Mouse (Mus musculus) brain, embryonic 14.5 days (tissue): Measurements from ENCODE around the gene Tmem135. TPM values are rescaled to one million over a fixed set of nuclear protein-coding genes. Genes with fewer than 3 reads are reported as not detected.
"Not testable (repeated sequence)": the region's sequence is repeated elsewhere in the genome, so short reads cannot be mapped to it uniquely, and the experiment has no call there.

ENCODE experiments used
- DNase-seq: peaks from one replicate; pipeline ENCODE4 v3.0.0-alpha.2; 2011; ENCODE audit warnings: low read depth
- CTCF ChIP-seq: fragments of 200-500 bp; IDR thresholded peaks from 2 replicates; pipeline ENCODE4 v1.5.1; 2012; ENCODE audit warnings: inconsistent platforms, mild to moderate bottlenecking, moderate library complexity, borderline replicate concordance; ENCODE audit not compliant: insufficient read depth, insufficient read length; ENCODE audit errors: extremely low read depth
- POLR2A ChIP-seq: fragments of 200-500 bp; IDR thresholded peaks from 2 replicates; pipeline ENCODE4 v1.6.1; 2012; ENCODE audit warnings: mild to moderate bottlenecking, inconsistent platforms, borderline replicate concordance; ENCODE audit not compliant: poor library complexity, insufficient read depth, insufficient read length, severe bottlenecking; ENCODE audit errors: extremely low read depth
- polyA plus RNA-seq: library from polyadenylated mRNA; depleted of rRNA; stranded (reverse); fragments of >200 nt; gene quantifications from 2 replicates; pipeline ENCODE4 v1.2.3, GENCODE M21; 2012

The Tmem135 gene
- polyA plus RNA-seq, 1 experiment, result 17.4 TPM

GRCm38 (mm10) chr7:89308238-89308637, 95.8 kb downstream of the Tmem135 start:
- TF ChIP-seq CTCF (no peak), POLR2A (no peak)
- DNase-seq, result no peak

- TF ChIP-seq CTCF, result no peak
- no peak for TF ChIP-seq POLR2A
- DNase-seq, result no peak
Observed at GRCm38 (mm10) chr7:89306831-89307230, 97.2 kb downstream of the Tmem135 start.

DNA sequence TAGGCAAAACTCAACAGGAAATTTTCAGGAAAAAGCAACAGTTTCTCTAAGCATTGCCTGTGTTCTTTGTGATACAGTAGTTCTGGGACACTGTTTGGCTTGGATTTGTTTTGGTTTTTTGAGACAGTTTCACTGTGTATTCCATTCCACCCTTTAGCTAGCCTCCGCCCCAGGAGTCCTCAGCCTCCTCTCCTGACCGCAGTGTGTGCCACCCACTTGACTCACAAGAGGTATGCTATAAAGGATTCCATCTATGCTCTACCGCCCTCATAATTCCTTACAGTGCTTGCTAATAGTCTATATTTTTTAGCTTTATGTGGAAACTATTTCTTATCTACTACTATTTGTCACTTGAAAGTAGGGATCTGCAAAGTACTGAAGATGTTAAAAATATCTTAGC, 99.1 kb downstream of the Tmem135 start:
- DNase-seq, result no peak
- TF ChIP-seq POLR2A, result no peak
- no peak for TF ChIP-seq CTCF

DNA sequence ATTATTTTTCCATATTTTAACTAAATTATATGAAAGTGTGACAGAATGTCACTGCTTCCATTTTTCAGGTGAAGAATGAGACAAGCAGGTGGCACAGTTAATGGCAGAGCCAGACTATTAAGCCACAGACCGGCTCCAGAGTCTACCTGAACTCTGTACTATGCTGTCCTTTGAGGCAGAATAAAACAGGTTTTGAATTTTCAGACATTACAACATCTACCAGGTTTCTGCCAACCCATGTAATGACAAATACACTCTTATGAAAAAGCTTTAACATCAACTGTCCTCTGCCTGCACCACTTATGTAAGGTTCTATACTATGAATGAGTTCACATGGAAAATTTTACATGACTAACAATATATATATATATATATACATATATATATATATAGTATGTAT, 100.3 kb downstream of the Tmem135 start:
- DNase-seq, result no peak

DNA sequence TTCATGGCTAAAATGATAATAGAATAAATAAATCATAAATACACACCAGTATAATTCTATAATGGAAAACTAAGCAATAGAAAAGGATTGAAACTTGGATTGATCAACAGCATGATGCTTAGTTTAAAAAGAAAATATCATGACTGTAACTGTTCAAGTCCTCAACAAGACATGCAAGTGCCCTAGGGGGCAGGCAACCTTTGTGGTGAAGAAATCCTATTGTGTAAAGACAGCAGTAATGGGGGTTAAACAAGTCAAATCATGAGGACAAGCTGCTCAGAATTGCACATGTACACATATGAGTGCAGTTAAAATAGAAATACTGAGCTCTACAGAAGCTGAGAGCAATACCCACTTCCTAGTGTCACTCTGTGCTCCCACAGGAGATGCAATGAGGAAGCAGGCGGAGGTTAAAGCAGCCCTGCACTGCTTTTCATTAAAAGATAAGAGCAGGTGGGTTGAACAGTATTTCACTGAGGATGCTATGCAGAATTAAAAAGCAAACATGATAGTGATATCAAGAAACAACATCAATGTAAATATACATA, 105.0 kb downstream of the Tmem135 start:
- DNase-seq, result no peak
- no peak for TF ChIP-seq CTCF
- no peak for TF ChIP-seq POLR2A

More for the DNA sequence above, 100.3 kb downstream of the Tmem135 start:
- TF ChIP-seq POLR2A (no peak), CTCF (no peak)

DNA sequence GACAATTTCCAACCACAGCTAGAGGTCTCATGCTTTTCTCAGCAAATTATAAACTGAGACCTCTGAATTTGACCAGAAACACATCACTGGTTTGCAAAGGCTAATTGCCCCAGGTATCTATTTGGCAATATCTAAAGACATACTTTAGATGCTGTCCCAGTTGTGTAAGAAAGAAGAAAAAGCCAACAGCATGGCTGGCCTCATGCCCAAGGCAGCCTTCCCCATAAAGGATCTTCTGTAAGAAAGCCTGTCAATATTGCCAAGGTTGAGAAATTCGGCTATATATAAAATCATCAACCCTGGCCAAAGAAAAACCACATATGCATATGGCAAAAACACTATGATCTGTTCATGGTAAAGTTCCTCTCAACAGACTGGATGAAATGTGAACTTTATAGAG, 107.1 kb downstream of the Tmem135 start:
- no peak for DNase-seq
- TF ChIP-seq POLR2A, result no peak
- TF ChIP-seq CTCF, result no peak

- no peak for DNase-seq
- TF ChIP-seq POLR2A, result no peak
- no peak for TF ChIP-seq CTCF
Observed at GRCm38 (mm10) chr7:89282664-89283063, 121.4 kb downstream of the Tmem135 start.

DNA sequence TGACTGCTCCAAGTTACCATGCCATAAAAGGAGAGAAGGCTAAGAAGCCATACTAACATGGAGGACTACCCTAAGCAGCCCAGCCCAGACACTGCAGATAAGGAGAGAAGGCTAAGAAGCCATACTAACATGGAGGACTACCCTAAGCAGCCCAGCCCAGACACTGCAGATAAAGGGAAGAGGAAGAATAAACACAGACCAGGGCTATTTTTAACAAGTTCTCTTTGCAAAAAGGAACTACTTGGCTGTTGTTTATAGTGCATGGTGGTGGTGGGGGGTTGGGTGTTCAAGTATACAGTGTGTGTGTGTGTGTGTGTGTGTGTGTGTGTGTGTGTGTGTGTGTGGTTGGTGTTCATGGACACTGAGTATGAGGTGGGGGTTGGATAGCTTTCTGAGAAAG, 133.6 kb downstream of the Tmem135 start:
- not testable (repeated sequence) for DNase-seq

- DNase-seq, result no peak
- TF ChIP-seq CTCF, result no peak
- TF ChIP-seq POLR2A, result no peak
Observed at GRCm38 (mm10) chr7:89269826-89270225, 134.2 kb downstream of the Tmem135 start.

GRCm38 (mm10) chr7:89267542-89267941, 136.5 kb downstream of the Tmem135 start:
- TF ChIP-seq POLR2A, result no peak
- TF ChIP-seq CTCF, result no peak
- DNase-seq, result no peak

- no peak for DNase-seq
- TF ChIP-seq POLR2A (no peak), CTCF (no peak)
Observed at GRCm38 (mm10) chr7:89266017-89266760, 137.8 kb downstream of the Tmem135 start.

DNA sequence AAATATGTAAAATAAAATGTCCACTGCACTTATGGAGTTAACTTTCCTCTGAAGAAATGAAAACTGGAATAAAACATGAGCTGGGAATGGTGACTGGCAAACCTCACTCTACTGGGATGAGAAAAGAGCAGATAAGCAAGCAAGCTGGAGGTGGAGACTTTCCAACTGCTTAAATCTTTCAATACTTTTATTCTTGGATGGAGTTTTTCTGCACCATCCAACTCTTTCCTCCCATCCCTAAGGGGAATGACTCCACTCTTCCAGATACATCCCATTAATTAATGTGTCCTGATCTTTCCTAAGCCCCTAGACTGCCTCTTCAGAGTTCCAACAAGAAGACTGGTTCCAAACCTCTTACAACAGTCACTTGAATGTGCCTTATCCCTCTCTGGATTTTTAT, 143.1 kb downstream of the Tmem135 start:
- TF ChIP-seq CTCF, result no peak
- TF ChIP-seq POLR2A, result no peak
- no peak for DNase-seq
